Mouse (Mus musculus) ES-E14 (cell line): ENCODE measurements around the gene Tiparp. TPM values are rescaled to one million over a fixed set of nuclear protein-coding genes. Genes with fewer than 3 reads are reported as not detected.

Experiments
- DNase-seq: peaks from one replicate; pipeline ENCODE4 v3.0.0-alpha.2; 2013; ENCODE audit warnings: low read depth, low spot score
- H3K27ac ChIP-seq: 2 replicates; pipeline ENCODE4 v1.5.1; 2012; ENCODE audit warnings: low read depth, mild to moderate bottlenecking, low read length, moderate library complexity, mixed read lengths; ENCODE audit not compliant: poor library complexity, insufficient read depth, severe bottlenecking
- H3K36me3 ChIP-seq: 2 replicates; pipeline ENCODE4 v1.6.1; 2012; ENCODE audit warnings: mild to moderate bottlenecking, low read length, moderate library complexity, mixed read lengths; ENCODE audit not compliant: control insufficient read depth, poor library complexity, insufficient read depth, severe bottlenecking
- H3K4me1 ChIP-seq, 2 experiments: fragments of 150-350 bp in 1 of 2; sonication (generic) in 1 of 2; 2 replicates each; pipeline ENCODE4 v1.6.1; 2012; ENCODE audit warnings: low read length in 2 of 2, mild to moderate bottlenecking in 1 of 2, mixed read lengths in 1 of 2; ENCODE audit not compliant: control insufficient read depth in 2 of 2, insufficient read depth in 2 of 2, poor library complexity in 1 of 2
- H3K4me3 ChIP-seq, 2 experiments: fragments of 150-350 bp in 1 of 2; sonication (generic) in 1 of 2; 2 replicates each; pipeline ENCODE4 v1.5.1; 2012; ENCODE audit warnings: low read length in 2 of 2, low read depth in 1 of 2, mild to moderate bottlenecking in 1 of 2, mixed read lengths in 1 of 2; ENCODE audit not compliant: insufficient read depth in 1 of 2, poor library complexity in 1 of 2, severe bottlenecking in 1 of 2
- H3K9ac ChIP-seq: 2 replicates; pipeline ENCODE4 v1.6.1; 2012; ENCODE audit warnings: low read depth, mild to moderate bottlenecking, low read length, mixed read lengths; ENCODE audit not compliant: poor library complexity, insufficient read depth, severe bottlenecking
- H3K9me3 ChIP-seq: fragments of 150-350 bp; sonication (generic); 2 replicates; pipeline ENCODE4 v1.6.1; 2012; ENCODE audit warnings: low read depth, mild to moderate bottlenecking, low read length; ENCODE audit not compliant: control insufficient read depth, insufficient read depth
- CHD2 ChIP-seq: IDR thresholded peaks from 2 replicates; pipeline ENCODE4 v1.6.1; 2014; ENCODE audit warnings: mild to moderate bottlenecking, low read depth, low read length, inconsistent platforms
- HCFC1 ChIP-seq: IDR thresholded peaks from 2 replicates; pipeline ENCODE4 v1.6.1; 2012; ENCODE audit warnings: low read length, inconsistent platforms, borderline replicate concordance; ENCODE audit not compliant: insufficient read depth
- MAFK ChIP-seq: IDR thresholded peaks from 2 replicates; pipeline ENCODE4 v1.6.1; 2014; ENCODE audit warnings: mild to moderate bottlenecking, low read depth, low read length, inconsistent platforms; ENCODE audit not compliant: insufficient read depth
- ZC3H11A ChIP-seq: IDR thresholded peaks from 2 replicates; pipeline ENCODE4 v1.6.1; 2012; ENCODE audit warnings: low read depth, mild to moderate bottlenecking, inconsistent platforms, low read length, borderline replicate concordance
- ZNF384 ChIP-seq: IDR thresholded peaks from 2 replicates; pipeline ENCODE4 v1.6.1; 2012; ENCODE audit warnings: low read depth, low read length, inconsistent platforms
- in situ Hi-C, 2 experiments: fragments of 600-800 bp; cut with MboI; formaldehyde crosslinking; loops; one replicate each; pipeline ENCODE4 v1.15.1; 2025; ENCODE audit warnings: low sequenced_read_pairs in 2 of 2, inconsistent platforms in 1 of 2; ENCODE audit not compliant: unreplicated experiment in 2 of 2
- total RNA-seq: library from RNA; depleted of rRNA; stranded (reverse); fragments of 300-350 nt; gene quantifications from 2 replicates; pipeline ENCODE4 v1.2.3, GENCODE M21; 2012

Gene Tiparp
- total RNA-seq, 1 experiment = 24.6 TPM

DNA sequence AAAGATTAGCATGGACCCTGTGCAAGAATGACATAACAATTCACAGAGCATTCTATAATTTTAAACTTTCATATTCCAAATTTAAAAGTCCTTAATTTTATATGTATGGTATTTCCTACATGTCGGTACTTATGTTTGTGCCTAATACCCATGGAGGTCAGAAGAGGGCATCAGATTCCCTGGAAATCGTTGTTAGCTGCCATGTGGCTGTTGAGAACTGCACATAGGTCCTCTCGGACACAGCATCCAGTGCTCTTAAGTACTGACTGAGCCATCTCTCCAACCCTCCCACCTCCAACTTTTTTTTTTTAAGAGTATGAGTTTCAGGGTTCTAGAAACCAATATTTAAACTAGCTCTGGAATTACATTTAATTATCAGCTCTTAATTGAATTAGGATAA lies 2.5 kb upstream of the Tiparp start:
- in situ Hi-C loops = no loop called here
- no peaks in the 10 kb centered on the region for H3K36me3 ChIP-seq
- TF ChIP-seq ZC3H11A (0 out of 2 replicates have a peak, but pooled peaks have one; percentile 36), HCFC1 (no peak)
- H3K9ac ChIP-seq = no peak overlapping the region
- 0 out of 4 replicates have a peak, but pooled peaks cover 2% of the 10 kb centered on the region in 2 experiments for H3K4me1 ChIP-seq
- H3K4me3 ChIP-seq = no peak overlapping the region
- no peaks in the 10 kb centered on the region for H3K9me3 ChIP-seq
- no peak for DNase-seq
- H3K27ac ChIP-seq = no peak overlapping the region

DNA sequence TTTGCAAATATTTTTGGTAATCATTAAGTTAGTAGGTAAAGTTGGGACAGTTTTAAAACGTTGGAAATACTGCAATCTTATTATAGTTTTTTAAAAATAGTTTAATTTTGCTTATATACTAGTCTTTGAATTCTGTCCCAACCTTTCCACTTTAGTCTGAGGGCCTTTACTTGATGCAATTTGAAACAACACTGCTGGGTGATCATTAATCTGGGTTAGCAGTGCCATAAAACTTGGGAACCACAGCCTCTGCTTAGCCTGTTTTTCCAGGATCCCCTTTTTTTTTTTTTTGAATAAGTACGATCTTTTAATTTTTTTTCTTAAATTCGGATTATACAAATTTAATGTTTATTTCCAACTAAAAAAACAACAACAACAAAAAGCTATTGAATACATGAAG lies 1.0 kb upstream of the Tiparp start:
- H3K4me1 ChIP-seq = 0 out of 4 replicates have a peak, but pooled peaks cover 2% of the 10 kb centered on the region in 2 experiments
- H3K4me3 ChIP-seq = peak overlapping the region; percentile 80 to 96; a peak in 3 of 4 replicates
- peaks cover 2% of the 10 kb centered on the region; the same call in 1 of the 2 replicates for H3K36me3 ChIP-seq
- in situ Hi-C loops = no loop called here
- no peak overlapping the region for H3K27ac ChIP-seq
- no peaks in the 10 kb centered on the region for H3K9me3 ChIP-seq
- DNase-seq = no peak
- TF ChIP-seq HCFC1 = no peak
- TF ChIP-seq MAFK = no peak
- no peak for TF ChIP-seq CHD2
- no peak for TF ChIP-seq ZC3H11A
- no peak for TF ChIP-seq ZNF384
- no peak overlapping the region for H3K9ac ChIP-seq

DNA sequence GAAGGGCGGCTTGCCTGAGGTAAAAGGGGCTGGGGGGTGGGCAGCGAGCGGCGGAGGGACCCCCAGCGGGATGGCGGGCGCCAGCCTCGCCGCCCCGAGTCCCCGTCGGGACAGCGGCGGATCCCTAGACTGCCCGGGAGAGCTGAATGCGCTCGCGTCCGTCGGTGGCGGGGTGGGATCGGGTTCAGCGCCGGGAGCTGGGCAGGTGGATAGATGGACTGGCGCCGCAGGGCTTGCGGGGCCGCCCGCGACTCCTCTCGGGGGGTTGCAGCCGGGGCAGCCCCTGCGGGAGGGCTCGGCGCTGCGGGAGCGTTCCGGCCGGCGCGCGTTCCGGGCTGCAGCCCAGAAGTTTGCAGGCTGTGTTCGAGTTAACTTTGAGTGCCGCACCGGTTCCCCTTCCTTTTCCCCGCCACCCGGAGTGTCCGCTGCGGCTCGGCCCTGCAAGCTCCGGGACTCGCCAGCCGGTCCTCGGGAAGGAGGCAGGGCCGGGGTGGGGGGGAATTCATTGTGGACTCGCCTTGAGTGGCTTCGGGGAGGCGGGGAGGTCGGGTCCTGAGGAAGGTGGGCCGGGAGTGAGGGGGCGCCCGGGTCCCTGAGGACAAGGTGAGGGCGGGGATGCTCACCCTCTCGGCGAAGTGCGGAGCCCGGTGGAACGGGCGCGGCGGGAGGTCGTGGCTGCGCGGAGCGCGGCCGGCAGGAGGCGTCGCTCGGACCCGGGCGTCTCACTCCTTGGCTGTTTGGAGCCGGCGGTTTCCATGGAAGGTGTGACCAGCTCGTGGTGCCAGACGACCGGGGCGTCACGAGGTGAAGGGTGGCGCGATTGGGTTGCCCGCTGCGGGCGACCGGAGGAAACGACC lies 632 bp downstream of the Tiparp start:
- Histone ChIP-seq H3K9ac (peak overlapping the region; percentile 91), H3K27ac (peak overlapping the region; percentile 90), H3K4me1 (0 out of 4 replicates have a peak, but pooled peaks cover 2 to 3% of the 10 kb centered on the region in 2 experiments), H3K9me3 (no peaks in the 10 kb centered on the region), H3K36me3 (peaks cover 7% of the 10 kb centered on the region; the same call in 1 of the 2 replicates), H3K4me3 (peak overlapping the region; percentile 80 to 96)
- in situ Hi-C loops = no loop called here
- TF ChIP-seq CHD2 (no peak), ZC3H11A (no peak), HCFC1 (no peak), ZNF384 (no peak), MAFK (no peak)
- peak; percentile 61 for DNase-seq

DNA sequence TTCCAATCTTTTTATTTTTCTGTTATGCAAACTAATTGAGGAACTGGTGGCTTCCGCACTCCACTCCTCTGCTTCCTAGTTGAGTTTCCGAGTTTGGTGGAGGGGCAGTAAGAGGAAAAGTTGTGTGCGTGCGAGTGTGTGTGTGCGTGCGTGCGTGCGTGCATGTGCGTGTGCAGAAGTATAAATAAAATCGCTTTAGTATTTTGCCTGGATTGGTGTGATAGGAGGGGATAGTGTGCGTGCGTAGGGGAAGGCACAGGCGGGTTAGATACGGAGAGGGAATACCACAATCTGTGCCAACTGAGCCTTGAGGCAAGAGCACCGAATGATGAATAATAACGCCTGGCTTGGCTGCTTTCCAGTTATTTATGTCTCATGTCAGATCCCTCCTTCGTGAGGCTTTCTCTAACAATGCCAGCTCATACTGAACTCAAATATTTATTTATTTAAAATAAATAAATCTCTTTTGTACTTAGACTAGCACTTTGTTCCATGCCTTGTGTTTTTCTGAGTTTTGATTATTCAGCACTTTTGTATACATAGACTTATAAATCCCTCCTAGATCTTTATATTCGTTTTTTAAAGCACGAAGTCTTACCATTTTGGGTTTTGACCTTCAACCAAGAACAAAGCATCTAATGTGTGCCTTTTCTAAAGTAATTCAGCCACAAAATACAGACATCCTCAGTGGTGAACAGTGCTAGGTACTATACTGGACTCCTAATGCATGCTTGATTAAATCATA lies 1.4 kb downstream of the Tiparp start:
- DNase-seq = no peak
- Histone ChIP-seq H3K4me1 (0 out of 4 replicates have a peak, but pooled peaks cover 2 to 3% of the 10 kb centered on the region in 2 experiments), H3K4me3 (peak overlapping the region; percentile 80 to 96), H3K27ac (peak overlapping the region; percentile 26; the same call in 1 of the 2 replicates), H3K9me3 (no peaks in the 10 kb centered on the region), H3K9ac (peak overlapping the region; percentile 91), H3K36me3 (peaks cover 7% of the 10 kb centered on the region; the same call in 1 of the 2 replicates)
- in situ Hi-C loops = no loop called here
- TF ChIP-seq MAFK (peak; percentile 79), HCFC1 (no peak)
